Mouse (Mus musculus): ENCODE data around the gene Paox. TPM values are rescaled to one million over a fixed set of nuclear protein-coding genes. Genes with fewer than 3 reads are reported as not detected.

The Paox gene
- total and polyA plus RNA-seq, 3 experiments = 0.25 TPM; not detected in 2

DNA sequence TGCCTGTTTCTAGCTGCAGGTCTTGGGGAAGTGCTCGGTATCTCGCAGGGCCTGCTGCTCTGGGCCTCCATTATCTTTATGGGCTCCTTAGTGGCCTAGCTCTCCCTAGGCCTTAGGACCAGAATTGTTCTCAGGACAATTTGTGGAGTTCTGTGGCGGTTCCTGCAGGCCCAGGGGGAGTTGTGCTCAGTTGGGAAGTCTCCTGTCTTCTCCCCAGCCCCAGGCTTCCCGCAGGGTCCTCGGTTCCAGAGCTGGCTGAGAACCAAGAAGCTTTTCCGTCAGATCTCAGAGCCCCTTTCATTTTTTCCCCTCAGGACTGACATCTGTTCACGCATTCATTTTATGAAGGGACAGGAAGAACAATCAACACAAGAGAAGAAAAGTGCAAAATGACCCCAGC, 49.1 kb downstream of the Paox start, which contains the start of gene Olfr522:
Gene Olfr522, minus strand, starts transcription at position 101 of the 400 bp plus-strand sequence.
- TF ChIP-seq BHLHE40 (IDR thresholded peaks at IDR 0.05; ENCODE audit: borderline replicate concordance, low read depth, low read length) (no peak), MEF2A (IDR thresholded peaks at IDR 0.05; ENCODE audit: extremely low read depth, insufficient replicate concordance, low read depth, low read length, poor library complexity, severe bottlenecking) (no peak), USF1 (IDR thresholded peaks at IDR 0.05; ENCODE audit: low read depth, low read length) (no peak), MYB (IDR thresholded peaks at IDR 0.05; ENCODE audit: low read depth, low read length) (no peak), MAZ (IDR thresholded peaks at IDR 0.05; ENCODE audit: low read depth, low read length) (no peak), TBP (IDR thresholded peaks at IDR 0.05; ENCODE audit: low read depth, low read length) (no peak), RAD21 (IDR thresholded peaks at IDR 0.05; ENCODE audit: low read depth, low read length) (no peak), MAX (IDR thresholded peaks at IDR 0.05; ENCODE audit: low read length) (no peak), SMC3 (IDR thresholded peaks at IDR 0.05; ENCODE audit: low read depth, low read length) (no peak), GABPA (IDR thresholded peaks at IDR 0.05; ENCODE audit: low read depth, low read length) (no peak), CTCF (IDR thresholded peaks at IDR 0.05 in 2 of 3, conservative IDR thresholded peaks at IDR 0.05 in 1 of 3; ENCODE audit: control insufficient read depth in 1 of 3, insufficient read depth in 1 of 3, low read depth in 2 of 3, low read length in 3 of 3, poor library complexity in 1 of 3, severe bottlenecking in 1 of 3) (no peak), POLR2AphosphoS5 (IDR thresholded peaks at IDR 0.05; ENCODE audit: borderline replicate concordance, low read depth, low read length) (no peak), ZKSCAN1 (IDR thresholded peaks at IDR 0.05; ENCODE audit: low read depth, low read length) (no peak), TAL1 (IDR thresholded peaks at IDR 0.05; ENCODE audit: low read length) (no peak)
- Histone ChIP-seq H3K36me3 (ENCODE audit: control insufficient read depth in 1 of 2, insufficient read depth in 2 of 2, low read length in 2 of 2) (no peaks in the 10 kb centered on the region), H3K9me3 (replicated peaks; ENCODE audit: insufficient read depth, low read length) (no peaks in the 10 kb centered on the region), H3K79me2 (ENCODE audit: control insufficient read depth, insufficient read depth, low read length, poor library complexity) (no peaks in the 10 kb centered on the region), H3K4me3 (ENCODE audit: control insufficient read depth in 1 of 2, insufficient read depth in 1 of 2, low read depth in 2 of 2, low read length in 2 of 2) (no peak within 1 kb of the TSS), H3K9ac (ENCODE audit: control insufficient read depth, low read depth, low read length, poor library complexity, severe bottlenecking) (no peak within 1 kb of the TSS), H3K27me3 (ENCODE audit: control insufficient read depth in 1 of 2, insufficient read depth in 2 of 2, low read length in 2 of 2) (no peaks in the 10 kb centered on the region; a peak in 1 of 4 replicates), H3K4me1 (ENCODE audit: control insufficient read depth in 1 of 2, insufficient read depth in 2 of 2, low read length in 2 of 2) (no peaks in the 10 kb centered on the region; a peak in 1 of 4 replicates), H3K27ac (ENCODE audit: control insufficient read depth, low read depth, low read length) (no peak within 1 kb of the TSS)
- no peak for DNase-seq (ENCODE audit: low read depth, low spot score)

- TF ChIP-seq UBTF (IDR thresholded peaks at IDR 0.05; ENCODE audit: borderline replicate concordance, insufficient read depth, low read depth, low read length) (no peak), MEF2A (IDR thresholded peaks at IDR 0.05; ENCODE audit: extremely low read depth, insufficient replicate concordance, low read depth, low read length, poor library complexity, severe bottlenecking) (no peak), ZC3H11A (IDR thresholded peaks at IDR 0.05; ENCODE audit: low read depth, low read length) (no peak), MAX (IDR thresholded peaks at IDR 0.05; ENCODE audit: low read length) (no peak), HCFC1 (IDR thresholded peaks at IDR 0.05; ENCODE audit: low read depth, low read length) (no peak), POLR2A (IDR thresholded peaks at IDR 0.05; ENCODE audit: control insufficient read depth in 1 of 2, insufficient read depth in 1 of 2, low read depth in 1 of 2, low read length in 2 of 2, poor library complexity in 1 of 2) (no peak), TAL1 (IDR thresholded peaks at IDR 0.05; ENCODE audit: low read length) (no peak), CHD2 (IDR thresholded peaks at IDR 0.05; ENCODE audit: low read length) (no peak)
- no peaks in the 10 kb centered on the region for H3K36me3 ChIP-seq (ENCODE audit: control insufficient read depth in 1 of 2, insufficient read depth in 2 of 2, low read length in 2 of 2)
- no peaks in the 10 kb centered on the region for H3K9me3 ChIP-seq (replicated peaks; ENCODE audit: insufficient read depth, low read length)
- H3K27ac ChIP-seq (ENCODE audit: control insufficient read depth, low read depth, low read length) = no peak overlapping the region
- no peak overlapping the region for H3K4me3 ChIP-seq (ENCODE audit: control insufficient read depth in 1 of 2, insufficient read depth in 1 of 2, low read depth in 2 of 2, low read length in 2 of 2)
- no peak overlapping the region for H3K9ac ChIP-seq (ENCODE audit: control insufficient read depth, low read depth, low read length, poor library complexity, severe bottlenecking)
- DNase-seq (ENCODE audit: low read depth, low spot score) = no peak
- no peaks in the 10 kb centered on the region; a peak in 1 of 4 replicates for H3K27me3 ChIP-seq (ENCODE audit: control insufficient read depth in 1 of 2, insufficient read depth in 2 of 2, low read length in 2 of 2)
- H3K79me2 ChIP-seq (ENCODE audit: control insufficient read depth, insufficient read depth, low read length, poor library complexity) = no peaks in the 10 kb centered on the region
- no peaks in the 10 kb centered on the region for H3K4me1 ChIP-seq (ENCODE audit: control insufficient read depth in 1 of 2, insufficient read depth in 2 of 2, low read length in 2 of 2)
Measured at GRCm38 (mm10) chr7:140167950-140168349, 52.4 kb downstream of the Paox start.
